Mouse (Mus musculus) brain, embryonic 14.5 days (tissue): ENCODE measurements around the gene Dctn3.

ENCODE experiments used
- CTCF ChIP-seq: fragments of 200-500 bp; IDR thresholded peaks from 2 replicates; pipeline ENCODE4 v1.5.1; 2012; ENCODE audit warnings: inconsistent platforms, mild to moderate bottlenecking, moderate library complexity, borderline replicate concordance; ENCODE audit not compliant: insufficient read depth, insufficient read length; ENCODE audit errors: extremely low read depth
- POLR2A ChIP-seq: fragments of 200-500 bp; IDR thresholded peaks from 2 replicates; pipeline ENCODE4 v1.6.1; 2012; ENCODE audit warnings: mild to moderate bottlenecking, inconsistent platforms, borderline replicate concordance; ENCODE audit not compliant: poor library complexity, insufficient read depth, insufficient read length, severe bottlenecking; ENCODE audit errors: extremely low read depth

- no peak for TF ChIP-seq POLR2A
- no peak for TF ChIP-seq CTCF
These were observed 49.8 kb downstream of the Dctn3 start for GRCm38 (mm10) chr4:41673186-41673585.
